Mouse (Mus musculus): Measurements from ENCODE around the gene Col4a2. TPM values are rescaled to one million over a fixed set of nuclear protein-coding genes. Genes with fewer than 3 reads are reported as not detected.

Col4a2 gene
- total RNA-seq, 2 experiments from 2014 or later: 558 to 588 TPM

GRCm38 (mm10) chr8:11361546-11362277 is 49.1 kb downstream of the Col4a2 start:
- no peak for DNase-seq

- DNase-seq: no peak
These were observed 49.9 kb downstream of the Col4a2 start for GRCm38 (mm10) chr8:11362278-11363214.

GRCm38 (mm10) chr8:11363340-11364126 is 50.9 kb downstream of the Col4a2 start:
- no peak for DNase-seq

- DNase-seq: no peak
These were observed 53.6 kb downstream of the Col4a2 start for GRCm38 (mm10) chr8:11366251-11366650.

- DNase-seq: no peak
These were observed 54.1 kb downstream of the Col4a2 start for GRCm38 (mm10) chr8:11366741-11367140.

- no peak for DNase-seq
These were observed 55.1 kb downstream of the Col4a2 start for GRCm38 (mm10) chr8:11367670-11368069.

- DNase-seq: no peak
These were observed 57.1 kb downstream of the Col4a2 start for GRCm38 (mm10) chr8:11369526-11370203.

- DNase-seq: no peak
These were observed 58.7 kb downstream of the Col4a2 start for GRCm38 (mm10) chr8:11371347-11371746.

- DNase-seq: no peak
These were observed 59.5 kb downstream of the Col4a2 start for GRCm38 (mm10) chr8:11372080-11372479.

- no peak for DNase-seq
These were observed 61.2 kb downstream of the Col4a2 start for GRCm38 (mm10) chr8:11373643-11374325.

GRCm38 (mm10) chr8:11374326-11375076 is 61.9 kb downstream of the Col4a2 start:
- no peak for DNase-seq

GRCm38 (mm10) chr8:11375749-11376438 is 63.3 kb downstream of the Col4a2 start:
- no peak for DNase-seq

GRCm38 (mm10) chr8:11377391-11378210 is 65.0 kb downstream of the Col4a2 start:
- no peak for DNase-seq

- peak; percentile 36 for DNase-seq
These were observed 67.0 kb downstream of the Col4a2 start for GRCm38 (mm10) chr8:11379590-11379989.

GRCm38 (mm10) chr8:11381544-11381943 is 68.9 kb downstream of the Col4a2 start:
- DNase-seq: no peak

- peak; percentile 85 for DNase-seq
These were observed 69.6 kb downstream of the Col4a2 start for GRCm38 (mm10) chr8:11382059-11382810.

- DNase-seq: no peak
These were observed 70.3 kb downstream of the Col4a2 start for GRCm38 (mm10) chr8:11382933-11383332.

GRCm38 (mm10) chr8:11383379-11383778 is 70.8 kb downstream of the Col4a2 start:
- no peak for DNase-seq
